Mouse (Mus musculus): ENCODE measurements at regions not wholly inside any gene's neighbourhood (a gene's known extent, or its start where the extent isn't known, plus 50 kb on each side); places are given as distances from the start of the nearest gene placed in this dataset.
"Not testable (repeated sequence)": the region's sequence is repeated elsewhere in the genome, so short reads cannot be mapped to it uniquely, and the experiment has no call there.

DNA sequence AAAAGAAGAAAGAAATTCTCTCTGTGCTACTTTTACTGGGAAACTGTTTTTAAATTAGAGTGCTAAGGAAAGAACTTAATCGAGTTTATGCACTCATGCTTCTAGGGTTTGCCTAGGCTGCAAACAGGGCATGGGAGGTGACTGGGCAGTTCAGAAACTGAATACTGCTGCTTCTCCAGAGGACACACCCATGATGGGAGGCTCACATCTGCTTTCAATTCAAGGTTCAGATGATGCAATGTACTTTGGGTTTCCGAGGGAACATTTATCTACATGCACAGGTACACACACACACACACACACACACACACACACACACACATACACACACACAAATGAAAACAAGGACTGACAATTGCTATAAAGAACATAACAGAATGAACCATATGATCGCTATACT, 417.4 kb downstream of the Htr7 start:
- WGBS = 89% methylated on average over 3 of the region's 3 CpGs
- Histone ChIP-seq H3K27me3 (ENCODE audit: control insufficient read depth, insufficient read depth, low read length) (no peaks in the 10 kb centered on the region), H3K4me1 (ENCODE audit: control insufficient read depth, insufficient read depth, low read length) (no peaks in the 10 kb centered on the region), H3K9ac (ENCODE audit: low read length) (no peak overlapping the region), H3K9me3 (ENCODE audit: control insufficient read depth, low read length) (no peaks in the 10 kb centered on the region), H3K4me2 (no peak overlapping the region), H3K27ac (ENCODE audit: low read depth, low read length) (no peak overlapping the region), H3K36me3 (ENCODE audit: control insufficient read depth, insufficient read depth, low read length) (no peaks in the 10 kb centered on the region), H3K4me3 (ENCODE audit: low read depth, low read length) (no peak overlapping the region)
- no peak for ATAC-seq (ENCODE audit: low FRiP score)
- no peak for DNase-seq (ENCODE audit: low spot score, missing footprints)

DNA sequence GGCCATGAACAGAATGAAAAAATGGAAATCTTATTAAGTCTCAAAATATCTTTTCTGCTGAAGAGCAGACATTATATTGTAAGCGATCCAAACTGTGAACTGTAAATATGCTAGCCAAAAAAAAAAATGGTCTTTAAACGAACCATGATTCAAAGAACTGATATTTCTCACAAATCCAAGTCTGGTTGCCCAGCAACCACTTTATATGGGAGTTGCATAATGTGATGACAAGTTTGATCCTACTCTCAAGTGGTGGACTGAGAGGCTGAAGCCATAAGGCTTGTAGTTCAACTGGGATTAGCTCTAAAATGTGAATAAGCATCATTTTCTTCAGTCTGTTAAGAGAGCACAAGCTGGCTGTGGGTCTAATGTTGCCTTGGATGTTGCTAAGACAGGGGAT, 435.5 kb downstream of the Htr7 start:
- Histone ChIP-seq H3K4me1 (ENCODE audit: control insufficient read depth, insufficient read depth, low read length) (no peaks in the 10 kb centered on the region), H3K27ac (ENCODE audit: low read depth, low read length) (no peak overlapping the region), H3K4me2 (no peak overlapping the region), H3K4me3 (ENCODE audit: low read depth, low read length) (no peak overlapping the region), H3K9ac (ENCODE audit: low read length) (no peak overlapping the region), H3K36me3 (ENCODE audit: control insufficient read depth, insufficient read depth, low read length) (no peaks in the 10 kb centered on the region), H3K9me3 (ENCODE audit: control insufficient read depth, low read length) (no peaks in the 10 kb centered on the region), H3K27me3 (ENCODE audit: control insufficient read depth, insufficient read depth, low read length) (no peaks in the 10 kb centered on the region)
- 82% methylated on average over 2 of the region's 2 CpGs for WGBS
- ATAC-seq (ENCODE audit: low FRiP score) (no peak), DNase-seq (ENCODE audit: low spot score, missing footprints) (no peak)

DNA sequence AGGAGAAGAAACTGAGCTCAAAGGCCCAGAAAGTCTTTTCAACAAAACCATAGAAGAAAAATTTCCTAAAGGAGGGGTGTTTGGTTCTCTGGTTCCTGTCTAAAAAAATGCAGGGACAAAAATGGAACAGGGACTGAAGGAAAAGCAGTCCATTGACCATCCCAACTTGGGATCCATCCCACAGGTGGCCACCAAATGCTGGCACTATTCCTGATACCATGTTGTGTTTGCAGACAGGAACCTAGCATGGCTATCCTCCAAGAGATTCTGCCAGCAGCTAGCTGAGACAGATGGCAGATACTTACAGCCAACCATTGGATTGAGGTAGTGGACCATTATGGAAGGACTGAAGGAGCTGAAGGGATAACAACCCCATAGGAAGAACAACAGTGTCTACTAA, 461.9 kb downstream of the Htr7 start:
- Histone ChIP-seq H3K27ac (ENCODE audit: low read depth, low read length) (no peak overlapping the region), H3K4me1 (ENCODE audit: control insufficient read depth, insufficient read depth, low read length) (no peaks in the 10 kb centered on the region), H3K4me2 (no peak overlapping the region), H3K27me3 (ENCODE audit: control insufficient read depth, insufficient read depth, low read length) (no peaks in the 10 kb centered on the region), H3K36me3 (ENCODE audit: control insufficient read depth, insufficient read depth, low read length) (no peaks in the 10 kb centered on the region), H3K9ac (ENCODE audit: low read length) (no peak overlapping the region), H3K4me3 (ENCODE audit: low read depth, low read length) (no peak overlapping the region), H3K9me3 (ENCODE audit: control insufficient read depth, low read length) (no peaks in the 10 kb centered on the region)
- ATAC-seq (ENCODE audit: low FRiP score) = no peak
- DNase-seq (ENCODE audit: low spot score, missing footprints) = no peak

DNA sequence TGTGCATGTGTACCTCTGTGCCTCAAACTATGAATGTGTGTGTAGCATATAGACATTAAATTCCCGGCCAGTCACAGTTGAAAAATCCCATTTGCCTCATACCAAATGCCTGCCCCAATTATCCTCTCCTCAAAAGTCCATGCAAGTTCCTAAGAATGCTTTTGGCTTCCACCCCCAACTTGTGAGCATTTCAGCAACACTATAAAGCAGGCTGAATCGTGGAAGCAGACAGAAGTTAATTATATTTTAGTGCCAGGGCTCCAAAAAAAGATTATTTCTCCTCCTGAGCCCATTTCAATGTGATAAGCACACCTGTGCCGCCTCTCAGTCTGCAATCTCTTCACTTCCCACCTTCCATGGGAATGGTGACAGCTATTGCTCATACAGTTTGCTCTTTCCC, 481.3 kb downstream of the Htr7 start:
- Histone ChIP-seq H3K27ac (ENCODE audit: low read depth, low read length) (no peak overlapping the region), H3K9me3 (ENCODE audit: control insufficient read depth, low read length) (no peaks in the 10 kb centered on the region), H3K27me3 (ENCODE audit: control insufficient read depth, insufficient read depth, low read length) (no peaks in the 10 kb centered on the region), H3K4me1 (ENCODE audit: control insufficient read depth, insufficient read depth, low read length) (no peaks in the 10 kb centered on the region), H3K4me3 (ENCODE audit: low read depth, low read length) (no peak overlapping the region), H3K4me2 (no peak overlapping the region), H3K36me3 (ENCODE audit: control insufficient read depth, insufficient read depth, low read length) (no peaks in the 10 kb centered on the region), H3K9ac (ENCODE audit: low read length) (no peak overlapping the region)
- WGBS = 75% methylated on average over 3 of the region's 3 CpGs
- ATAC-seq (ENCODE audit: low FRiP score) (no peak), DNase-seq (ENCODE audit: low spot score, missing footprints) (no peak)

DNA sequence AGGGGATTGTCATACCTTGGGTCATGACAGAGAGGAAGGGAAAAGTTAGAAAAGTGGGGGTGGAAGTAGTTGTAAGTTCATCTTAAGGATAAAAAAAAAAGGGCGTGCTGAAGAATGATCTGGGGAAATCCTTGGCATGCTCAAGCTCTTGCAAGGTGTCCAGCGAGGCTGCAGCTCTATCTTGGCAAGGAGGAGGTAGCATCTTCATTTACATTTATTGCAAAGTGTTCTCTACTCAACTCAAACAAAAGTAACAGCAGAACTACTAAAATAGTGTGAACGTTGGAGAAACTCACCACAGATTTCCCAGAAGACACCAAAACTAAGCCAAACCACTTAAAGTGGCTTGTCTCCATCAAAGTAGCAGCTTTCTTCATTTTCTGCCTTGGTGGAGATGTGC, 507.9 kb downstream of the Htr7 start:
- Histone ChIP-seq H3K27ac (ENCODE audit: low read depth, low read length) (no peak overlapping the region), H3K9ac (ENCODE audit: low read length) (no peak overlapping the region), H3K36me3 (ENCODE audit: control insufficient read depth, insufficient read depth, low read length) (no peaks in the 10 kb centered on the region), H3K4me3 (ENCODE audit: low read depth, low read length) (no peak overlapping the region), H3K4me1 (ENCODE audit: control insufficient read depth, insufficient read depth, low read length) (no peaks in the 10 kb centered on the region), H3K27me3 (ENCODE audit: control insufficient read depth, insufficient read depth, low read length) (no peaks in the 10 kb centered on the region), H3K9me3 (ENCODE audit: control insufficient read depth, low read length) (no peaks in the 10 kb centered on the region), H3K4me2 (no peak overlapping the region)
- no peak for DNase-seq (ENCODE audit: low spot score, missing footprints)
- 85% methylated on average over 3 of the region's 3 CpGs for WGBS
- ATAC-seq (ENCODE audit: low FRiP score) = no peak

DNA sequence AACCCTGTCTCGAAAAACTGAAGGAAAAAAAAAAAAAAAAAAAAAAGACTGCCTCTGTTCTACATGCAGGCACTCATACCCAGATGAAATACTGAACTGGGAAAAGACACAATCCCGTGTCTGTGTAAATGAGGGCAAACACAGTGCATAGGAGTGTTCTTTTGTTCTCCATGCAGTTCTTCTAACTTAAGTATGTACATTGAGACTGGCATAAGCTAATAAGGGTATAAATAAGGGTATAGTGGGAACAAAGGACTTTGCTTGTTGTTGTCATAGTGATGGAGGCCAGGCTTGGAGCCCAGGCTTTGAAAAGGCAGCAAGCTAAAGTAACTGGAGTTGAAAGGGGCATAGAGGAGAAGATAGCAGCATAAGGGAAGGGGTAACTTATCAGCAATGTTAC, 520.5 kb downstream of the Htr7 start:
- WGBS = 44% methylated on average over 2 of the region's 2 CpGs

DNA sequence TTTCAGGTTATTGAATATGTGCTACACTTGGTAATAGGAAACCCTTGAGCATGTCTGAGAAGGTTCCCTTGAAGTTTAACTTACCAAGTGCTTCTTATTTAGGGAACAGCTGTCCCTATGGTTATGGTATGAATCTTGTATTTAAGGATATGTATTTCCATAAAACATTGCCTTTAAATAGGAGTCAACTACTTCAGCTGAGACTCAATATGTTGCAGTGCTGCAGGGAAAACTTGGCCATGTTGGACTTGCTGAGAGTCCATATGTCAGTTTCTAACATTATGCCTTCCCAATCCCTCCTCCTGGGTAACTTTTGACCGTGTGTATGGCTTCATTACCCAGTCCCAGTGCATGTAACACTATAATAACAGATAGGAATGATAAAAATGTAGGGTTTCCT, 528.0 kb downstream of the Htr7 start:
- Histone ChIP-seq H3K36me3 (ENCODE audit: control insufficient read depth, insufficient read depth, low read length) (no peaks in the 10 kb centered on the region), H3K9me3 (ENCODE audit: control insufficient read depth, low read length) (no peaks in the 10 kb centered on the region), H3K27ac (ENCODE audit: low read depth, low read length) (no peak overlapping the region), H3K4me3 (ENCODE audit: low read depth, low read length) (no peak overlapping the region), H3K4me1 (ENCODE audit: control insufficient read depth, insufficient read depth, low read length) (no peaks in the 10 kb centered on the region), H3K27me3 (ENCODE audit: control insufficient read depth, insufficient read depth, low read length) (no peaks in the 10 kb centered on the region), H3K4me2 (no peak overlapping the region), H3K9ac (ENCODE audit: low read length) (no peak overlapping the region)
- ATAC-seq (ENCODE audit: low FRiP score) = no peak
- 75% methylated on average over 1 of the region's 1 CpGs for WGBS
- DNase-seq (ENCODE audit: low spot score, missing footprints) = no peak

More for the DNA sequence above, 520.5 kb downstream of the Htr7 start:
- Histone ChIP-seq H3K27me3 (ENCODE audit: control insufficient read depth, insufficient read depth, low read length) (no peaks in the 10 kb centered on the region), H3K9me3 (ENCODE audit: control insufficient read depth, low read length) (no peaks in the 10 kb centered on the region), H3K4me1 (ENCODE audit: control insufficient read depth, insufficient read depth, low read length) (no peaks in the 10 kb centered on the region), H3K9ac (ENCODE audit: low read length) (no peak overlapping the region), H3K36me3 (ENCODE audit: control insufficient read depth, insufficient read depth, low read length) (no peaks in the 10 kb centered on the region), H3K27ac (ENCODE audit: low read depth, low read length) (no peak overlapping the region), H3K4me2 (no peak overlapping the region), H3K4me3 (ENCODE audit: low read depth, low read length) (no peak overlapping the region)
- peak; percentile 55; the same call in 1 of the 2 replicates for ATAC-seq (ENCODE audit: low FRiP score)
- no peak for DNase-seq (ENCODE audit: low spot score, missing footprints)

DNA sequence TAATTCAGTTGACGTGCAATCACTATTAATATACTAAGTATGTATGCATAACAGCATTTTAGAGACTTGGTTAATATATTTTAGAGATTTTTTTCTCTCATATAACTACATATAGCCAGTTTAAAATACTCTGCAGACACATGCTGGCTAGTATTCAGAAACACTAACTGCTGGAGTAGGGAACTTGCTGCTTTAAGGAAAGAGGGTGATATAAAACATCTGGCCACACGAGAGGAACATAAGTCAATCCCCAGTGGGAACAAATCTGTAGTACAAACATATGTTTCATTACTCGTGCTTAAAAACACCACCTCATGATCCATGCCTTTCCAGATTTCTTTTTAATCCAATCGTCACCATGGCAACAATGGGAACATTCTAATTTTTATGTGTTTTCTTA, 563.6 kb downstream of the Htr7 start:
- WGBS = 67% methylated on average over 4 of the region's 4 CpGs
- H3K4me3 ChIP-seq (ENCODE audit: low read depth, low read length) = no peak overlapping the region
- ATAC-seq (ENCODE audit: low FRiP score) (no peak), DNase-seq (ENCODE audit: low spot score, missing footprints) (no peak)
- no peaks in the 10 kb centered on the region for H3K27me3 ChIP-seq (ENCODE audit: control insufficient read depth, insufficient read depth, low read length)
- H3K4me1 ChIP-seq (ENCODE audit: control insufficient read depth, insufficient read depth, low read length) = no peaks in the 10 kb centered on the region
- H3K4me2 ChIP-seq = no peak overlapping the region
- no peak overlapping the region for H3K9ac ChIP-seq (ENCODE audit: low read length)
- H3K27ac ChIP-seq (ENCODE audit: low read depth, low read length) = no peak overlapping the region
- no peaks in the 10 kb centered on the region for H3K9me3 ChIP-seq (ENCODE audit: control insufficient read depth, low read length)
- H3K36me3 ChIP-seq (ENCODE audit: control insufficient read depth, insufficient read depth, low read length) = no peaks in the 10 kb centered on the region

DNA sequence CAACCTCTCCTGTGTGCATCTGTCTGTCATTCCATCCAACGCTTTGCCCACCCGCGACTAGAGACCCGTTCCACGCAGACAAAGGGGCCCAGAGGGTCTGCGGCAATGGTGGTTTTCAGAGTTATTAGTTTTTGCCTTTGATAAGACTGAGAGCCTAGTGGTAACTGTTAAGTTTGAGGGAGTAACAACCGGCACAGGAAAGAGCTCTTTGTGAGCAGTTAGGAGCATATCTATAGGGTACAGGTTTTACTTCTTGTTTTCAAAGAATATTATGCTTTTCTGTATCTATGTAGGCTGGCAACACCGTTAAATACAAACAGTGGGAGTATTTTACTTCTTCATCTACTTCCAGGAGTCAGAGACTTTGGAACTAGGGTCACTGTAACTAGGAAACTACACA, 566.0 kb downstream of the Htr7 start:
- Histone ChIP-seq H3K27ac (ENCODE audit: low read depth, low read length) (no peak overlapping the region), H3K4me1 (ENCODE audit: control insufficient read depth, insufficient read depth, low read length) (no peaks in the 10 kb centered on the region), H3K27me3 (ENCODE audit: control insufficient read depth, insufficient read depth, low read length) (no peaks in the 10 kb centered on the region), H3K36me3 (ENCODE audit: control insufficient read depth, insufficient read depth, low read length) (no peaks in the 10 kb centered on the region), H3K9ac (ENCODE audit: low read length) (no peak overlapping the region), H3K4me3 (ENCODE audit: low read depth, low read length) (no peak overlapping the region), H3K9me3 (ENCODE audit: control insufficient read depth, low read length) (no peaks in the 10 kb centered on the region), H3K4me2 (no peak overlapping the region)
- WGBS = 92% methylated on average over 8 of the region's 8 CpGs
- ATAC-seq (ENCODE audit: low FRiP score) (no peak), DNase-seq (ENCODE audit: low spot score, missing footprints) (no peak)

DNA sequence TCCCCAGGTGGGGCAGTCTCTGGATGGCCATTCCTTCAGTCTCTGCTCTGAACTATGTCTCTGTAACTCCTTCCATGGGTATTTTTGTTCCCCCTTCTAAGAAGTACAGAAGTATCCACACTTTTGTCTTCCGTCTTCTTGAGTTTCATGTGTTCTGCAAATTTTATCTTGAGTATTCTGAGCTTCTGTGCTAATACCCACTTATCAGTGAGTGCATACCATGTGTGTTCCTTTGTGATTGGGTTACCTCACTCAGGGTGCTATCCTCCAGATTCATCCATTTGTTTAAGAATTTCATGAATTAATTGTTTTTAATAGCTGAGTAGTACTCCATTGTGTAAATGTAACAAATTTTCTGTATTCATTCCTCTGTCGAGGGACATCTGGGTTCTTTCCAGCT, 563.5 kb downstream of the Kif20b start:
- not testable (repeated sequence) for H3K4me1 ChIP-seq (ENCODE audit: control insufficient read depth, insufficient read depth, low read length); H3K36me3 ChIP-seq (ENCODE audit: control insufficient read depth, insufficient read depth, low read length); DNase-seq (ENCODE audit: low spot score, missing footprints); H3K9ac ChIP-seq (ENCODE audit: low read length); H3K4me2 ChIP-seq; ATAC-seq (ENCODE audit: low FRiP score); H3K4me3 ChIP-seq (ENCODE audit: low read depth, low read length); H3K27me3 ChIP-seq (ENCODE audit: control insufficient read depth, insufficient read depth, low read length); H3K9me3 ChIP-seq (ENCODE audit: control insufficient read depth, low read length); H3K27ac ChIP-seq (ENCODE audit: low read depth, low read length)
- WGBS = 86% methylated on average over 2 of the region's 2 CpGs

Data from midbrain, embryonic 11.5 days (tissue).